Mouse (Mus musculus) kidney, postnatal 4 days (tissue): ENCODE measurements at regions not wholly inside any gene's neighbourhood (a gene's known extent, or its start where the extent isn't known, plus 50 kb on each side); places are given as distances from the start of the nearest gene placed in this dataset.

Experiments used
- DNase-seq, 2 experiments: peaks; one replicate each; pipeline ENCODE4 v3.0.0; 2021; ENCODE audit warnings: mixed read lengths in 2 of 2

DNA sequence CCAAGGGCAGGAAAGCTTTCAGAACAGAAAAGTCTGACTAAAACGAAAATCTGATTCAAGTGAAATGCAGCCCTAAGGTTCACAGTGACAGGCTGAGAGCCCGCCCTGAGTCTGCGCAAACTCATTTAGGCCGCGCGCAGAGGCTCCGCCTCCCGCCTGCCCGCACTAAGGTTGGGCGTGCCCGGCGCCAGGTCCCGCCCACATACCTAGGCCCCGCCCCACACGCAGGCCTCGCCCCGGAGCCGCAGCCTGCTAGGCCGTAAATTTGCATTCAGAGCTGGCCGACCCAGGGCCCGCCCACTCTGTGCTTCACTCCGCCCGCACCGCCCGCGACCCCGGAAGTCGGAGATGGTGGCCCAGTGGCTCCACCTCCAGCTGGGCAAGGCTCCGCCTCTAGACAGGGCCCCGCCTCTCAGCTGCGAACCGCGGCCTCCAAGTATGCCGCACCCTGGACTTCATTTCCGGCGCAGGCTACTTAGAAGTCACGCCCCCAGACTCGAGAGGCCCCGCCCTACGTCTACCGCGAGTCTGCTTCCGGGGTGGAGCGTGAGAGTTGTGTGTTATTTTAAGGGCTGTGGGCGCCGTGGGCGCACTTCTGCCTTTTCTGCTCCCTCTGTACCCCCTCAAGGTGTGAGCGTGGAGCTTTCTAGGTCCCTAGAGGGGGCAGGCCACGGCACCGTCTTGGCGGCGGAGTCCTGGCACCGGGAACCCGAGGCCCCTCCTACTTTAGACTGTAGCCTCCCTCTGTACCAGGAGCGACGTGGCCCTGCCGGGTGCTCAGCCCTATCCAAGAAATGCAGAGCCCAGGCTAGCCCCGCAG lies 52.3 kb upstream of the Wnt7b start:
- peak; percentile 100 for DNase-seq

DNA sequence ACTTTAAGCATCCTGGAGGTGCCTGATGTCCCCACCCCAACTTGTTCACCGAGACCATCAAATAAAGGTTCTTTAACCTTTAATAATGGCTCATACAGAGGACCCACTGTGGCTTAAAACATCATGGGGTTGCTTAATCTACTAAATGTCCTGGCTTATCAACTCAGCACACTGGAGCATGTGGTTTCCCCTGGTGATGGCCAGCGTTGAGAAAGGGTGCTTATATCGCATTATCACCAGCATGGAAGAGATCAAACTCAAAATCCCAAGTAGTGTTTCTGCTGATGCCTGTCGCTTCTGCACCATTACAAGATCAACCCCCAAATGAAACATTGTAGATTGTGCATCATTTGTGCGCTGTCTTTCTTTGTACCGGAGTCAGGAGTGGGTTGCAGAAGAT lies 53.2 kb upstream of the Wnt7b start:
- no peak for DNase-seq

DNA sequence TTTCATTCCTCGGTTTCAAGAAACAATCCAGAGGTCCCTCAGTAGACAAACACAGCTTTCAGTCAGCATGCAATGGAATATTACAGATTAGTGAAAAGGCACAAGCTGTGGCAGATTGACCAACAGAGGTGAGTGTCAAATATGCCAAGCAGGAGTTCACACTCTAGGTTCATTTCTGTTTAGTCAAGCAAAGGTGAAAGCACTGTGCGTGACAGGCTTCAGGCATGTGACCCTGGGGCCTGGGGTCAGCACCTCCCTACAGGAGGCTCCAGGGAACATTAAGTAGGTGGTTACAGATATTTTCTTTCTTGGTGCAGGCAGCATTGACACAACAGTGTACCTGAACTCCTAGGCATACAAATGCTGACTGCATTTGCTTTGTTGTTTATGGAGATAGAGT lies 57.3 kb upstream of the Wnt7b start:
- no peak for DNase-seq

DNA sequence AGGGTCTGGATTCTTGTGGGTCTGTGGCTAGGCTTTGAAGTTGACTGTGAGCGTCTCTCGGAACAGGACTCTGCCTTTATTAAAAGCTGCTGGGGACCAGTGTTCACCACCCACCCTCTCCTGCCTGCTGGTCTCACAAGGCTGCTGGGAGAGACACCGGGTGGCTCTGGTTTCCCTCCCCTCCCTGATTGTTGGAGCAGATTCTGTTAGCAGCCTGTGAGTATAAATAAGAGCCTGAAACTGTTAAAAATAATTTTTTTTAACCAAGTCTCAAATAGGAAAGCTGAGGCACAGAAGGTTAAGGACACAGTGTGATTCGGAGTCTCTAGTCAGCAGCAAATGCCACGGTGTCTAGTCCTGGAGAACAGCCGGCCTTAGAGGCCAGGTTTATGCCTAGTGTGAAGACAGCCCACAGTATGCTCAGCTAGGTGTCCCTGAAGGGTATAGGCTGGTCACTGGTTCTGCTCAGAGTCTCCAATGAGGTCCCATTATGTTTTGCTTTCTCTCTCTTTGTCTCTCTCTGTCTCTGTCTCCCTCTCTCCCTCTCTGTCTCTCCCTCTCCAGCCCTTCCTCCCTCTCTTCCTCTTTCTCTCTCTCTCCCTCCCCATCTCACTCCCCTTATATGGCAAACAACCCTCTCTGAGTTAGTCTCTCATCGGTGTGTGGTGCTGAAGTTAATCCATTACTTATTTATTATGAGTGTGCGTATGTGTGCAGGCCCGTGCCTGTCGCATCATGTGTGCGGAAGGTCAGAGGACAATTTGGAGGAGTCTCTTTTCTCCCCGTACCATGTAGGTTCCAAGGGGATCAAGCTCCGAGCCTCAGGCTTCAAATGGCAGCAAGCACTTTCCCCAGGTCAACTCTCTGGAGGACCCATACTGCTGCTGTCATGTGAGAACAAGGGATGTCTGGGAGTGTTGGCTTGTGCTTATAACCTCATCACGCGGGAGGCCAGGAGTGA lies 59.1 kb upstream of the Wnt7b start:
- DNase-seq, result no peak

DNA sequence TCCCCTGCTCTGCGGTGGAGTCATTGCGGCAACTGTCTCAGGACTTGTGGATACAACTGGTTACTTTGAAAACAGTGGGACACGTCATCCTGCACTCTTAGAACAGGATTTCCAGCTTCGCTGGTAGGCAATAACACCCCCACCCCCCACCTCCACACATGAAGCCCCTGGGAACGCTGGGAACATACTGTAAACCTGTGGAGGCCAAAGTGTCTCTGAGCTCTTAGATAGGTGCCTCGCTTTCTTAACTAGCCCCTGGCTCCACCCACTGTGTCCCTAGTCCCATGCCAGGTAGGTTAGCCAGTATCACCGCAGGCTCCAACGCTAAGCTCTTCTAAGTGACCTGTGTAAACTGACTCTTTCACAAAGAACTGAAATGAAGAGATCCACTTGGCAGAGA lies 63.1 kb upstream of the Wnt7b start:
- DNase-seq, result peak in 1 of 2 experiments; percentile 49

DNA sequence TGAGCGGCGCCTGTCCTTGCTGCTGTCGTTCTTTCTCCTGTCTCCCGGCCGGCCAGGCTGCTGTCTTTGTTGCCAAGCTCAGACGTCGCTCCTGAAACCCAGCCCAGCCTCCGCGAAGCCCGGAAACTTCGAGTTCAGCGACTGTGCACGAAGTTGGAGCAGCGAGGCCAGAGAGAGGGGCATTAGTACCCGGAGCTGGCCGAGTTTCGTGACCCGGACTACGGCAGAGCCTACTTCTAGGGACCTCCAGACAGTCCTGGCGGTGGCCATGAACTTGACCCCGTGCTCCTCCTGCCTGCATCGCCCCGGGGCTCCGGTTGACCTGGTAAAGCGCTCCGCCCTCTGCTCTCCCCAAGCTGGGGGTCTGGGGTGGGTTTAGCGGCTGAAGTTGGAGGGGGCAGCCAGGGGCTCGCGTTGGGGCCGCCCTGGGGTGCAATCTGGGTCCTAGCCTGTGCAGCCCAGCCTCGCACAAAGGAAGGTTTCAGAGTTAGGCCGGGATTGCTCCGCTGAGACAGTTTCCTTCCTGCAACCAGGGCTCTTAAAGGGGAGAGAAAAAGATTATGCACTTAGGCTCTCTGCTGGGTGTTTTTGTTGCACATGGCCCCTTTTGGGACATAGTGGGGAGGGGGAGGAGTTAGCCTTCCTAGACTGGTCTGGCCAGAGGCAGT lies 63.8 kb upstream of the Wnt7b start:
- peak; percentile 81 to 87 for DNase-seq

DNA sequence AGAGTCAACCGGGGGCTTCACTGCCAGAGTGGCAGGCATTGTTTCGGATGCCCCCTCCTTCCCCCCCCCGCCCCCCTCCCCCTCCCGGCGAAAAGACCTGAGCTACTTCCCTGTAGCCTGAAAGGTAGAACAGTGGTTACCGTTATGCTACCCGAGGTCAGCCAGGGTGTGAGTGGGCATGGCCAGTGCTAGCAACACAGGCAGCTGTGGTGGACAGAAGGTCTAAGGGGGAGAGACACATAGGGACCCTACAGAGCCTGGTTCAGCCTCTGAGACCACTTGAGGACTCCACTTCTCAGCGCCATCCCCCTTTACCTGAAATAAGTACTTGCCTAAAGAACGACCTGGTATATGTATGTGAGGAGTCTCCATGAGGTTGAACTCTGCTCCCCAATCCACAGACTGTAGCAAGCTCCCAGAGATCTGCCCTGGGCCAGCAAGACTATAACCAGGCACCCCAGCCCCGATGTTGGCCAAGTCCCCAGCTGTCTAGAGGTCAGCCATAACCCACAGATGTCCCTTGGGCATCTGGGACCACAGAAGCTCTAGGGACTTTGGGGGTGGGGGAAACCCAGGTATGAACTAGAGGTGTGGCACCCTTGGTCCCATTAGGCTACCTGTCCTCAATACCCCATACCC lies 64.5 kb upstream of the Wnt7b start:
- no peak for DNase-seq

DNA sequence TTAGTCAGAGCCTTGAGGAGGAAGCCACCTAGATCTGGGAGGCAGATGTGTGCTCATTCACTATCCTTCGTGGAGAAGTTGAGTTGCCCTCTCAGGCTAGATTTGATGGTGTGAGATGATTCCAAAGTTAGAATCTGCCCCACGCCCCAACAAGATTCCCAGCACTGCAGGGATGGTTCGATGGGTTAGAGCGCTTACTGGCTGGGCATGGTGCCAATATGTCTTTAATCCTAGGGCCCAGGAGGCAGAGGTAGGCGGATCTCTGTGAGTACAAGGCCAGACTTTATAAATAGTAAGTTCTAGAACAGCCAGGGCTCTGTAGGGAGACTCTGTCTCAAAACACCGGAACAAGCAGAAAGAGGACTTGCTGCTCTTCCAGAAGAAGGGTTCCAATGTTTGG lies 65.3 kb upstream of the Wnt7b start:
- DNase-seq, result no peak

DNA sequence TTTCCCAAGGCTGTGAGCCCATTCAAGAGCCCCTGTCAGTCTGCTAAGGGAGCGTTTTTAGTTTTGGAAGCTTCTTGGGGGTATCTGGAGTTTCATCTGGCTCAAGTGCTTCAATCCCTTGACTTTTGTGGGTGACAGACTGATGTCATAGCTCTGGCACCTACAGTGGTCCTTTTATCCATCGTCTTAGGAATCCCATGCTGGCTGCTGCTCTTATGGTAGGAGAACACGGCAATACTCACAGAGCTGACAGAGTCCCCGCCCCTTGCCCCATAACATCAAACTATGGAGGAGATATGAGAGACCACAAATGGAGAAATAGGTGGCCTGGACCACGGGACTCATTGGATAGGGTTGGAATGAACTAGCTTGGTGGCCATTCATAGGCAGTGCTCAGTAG lies 68.0 kb upstream of the Wnt7b start:
- DNase-seq, result no peak

DNA sequence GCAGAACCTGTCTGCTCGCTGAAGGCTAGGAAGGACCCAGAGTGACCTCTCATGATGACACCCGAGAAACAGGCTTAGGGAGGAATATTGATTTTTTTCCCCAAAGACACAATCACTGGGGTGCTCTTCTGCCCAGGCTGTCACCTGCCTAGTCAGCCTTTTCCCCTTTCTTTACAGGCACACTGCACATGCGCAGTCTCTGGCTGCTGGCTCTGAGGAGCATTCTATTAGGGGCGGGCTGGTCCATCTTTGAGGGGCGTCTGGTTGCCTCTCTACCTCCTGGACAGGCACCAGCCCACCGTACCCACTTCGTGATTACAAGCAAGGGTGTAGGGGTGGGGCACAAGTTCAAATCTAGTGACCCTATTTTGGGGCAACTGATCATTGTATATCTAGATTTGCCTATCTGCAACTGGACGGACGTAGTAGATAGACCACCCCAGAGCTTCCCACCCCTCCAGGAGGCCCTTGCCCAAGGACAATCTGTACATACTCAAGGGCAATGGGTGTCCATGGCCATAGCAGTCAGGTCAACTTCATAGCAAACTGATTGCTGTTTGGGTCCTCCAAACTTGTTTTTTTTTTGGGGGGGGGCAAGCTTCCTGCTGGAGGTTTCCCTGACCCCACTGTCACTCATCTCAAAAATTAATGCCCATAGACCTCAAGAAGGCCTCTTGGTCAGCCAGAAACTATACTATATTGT lies 69.6 kb upstream of the Wnt7b start:
- DNase-seq, result no peak

DNA sequence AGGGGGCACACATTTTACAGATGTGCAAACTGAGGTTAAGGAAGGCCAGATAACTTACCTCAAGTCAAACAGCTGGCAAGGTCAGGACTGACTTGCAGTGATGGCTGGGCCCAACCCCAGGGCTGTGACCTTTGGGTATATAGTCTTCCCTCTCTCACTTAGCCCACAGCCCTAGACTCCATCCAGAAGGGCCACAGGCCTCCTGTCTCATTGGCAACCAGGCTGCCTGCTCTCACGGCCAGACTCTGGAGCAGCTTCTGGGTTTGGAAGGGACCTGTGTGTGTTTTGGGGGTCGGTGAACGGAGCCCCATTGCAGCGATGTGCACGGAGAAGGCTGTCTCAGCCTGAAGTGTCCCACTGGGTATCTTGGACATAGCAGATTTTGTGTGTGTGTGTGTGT lies 70.2 kb upstream of the Wnt7b start:
- no peak for DNase-seq

DNA sequence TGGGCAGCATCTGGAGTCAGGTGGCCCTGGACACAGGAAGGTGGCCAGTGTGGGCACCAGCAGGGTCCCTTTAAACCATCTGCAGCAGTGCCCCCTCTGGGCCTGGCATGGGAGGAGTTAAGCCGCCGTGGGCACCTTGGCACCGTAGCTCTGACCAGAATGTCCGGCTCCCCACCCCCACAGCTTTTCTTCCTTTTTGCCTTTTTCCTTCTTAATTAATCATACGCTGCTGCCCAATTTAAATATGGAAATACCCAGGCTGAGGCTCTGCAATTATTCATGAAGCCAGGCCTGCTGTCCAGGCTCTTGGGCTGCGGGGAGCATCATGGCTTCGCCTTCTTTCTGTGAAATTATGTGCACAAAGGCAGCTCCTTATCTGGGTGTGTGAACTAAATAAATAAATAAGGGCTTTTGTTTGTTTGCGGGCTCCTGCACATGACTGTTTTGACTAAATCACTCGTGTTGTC lies 70.6 kb upstream of the Wnt7b start:
- peak; percentile 45 to 72 for DNase-seq

DNA sequence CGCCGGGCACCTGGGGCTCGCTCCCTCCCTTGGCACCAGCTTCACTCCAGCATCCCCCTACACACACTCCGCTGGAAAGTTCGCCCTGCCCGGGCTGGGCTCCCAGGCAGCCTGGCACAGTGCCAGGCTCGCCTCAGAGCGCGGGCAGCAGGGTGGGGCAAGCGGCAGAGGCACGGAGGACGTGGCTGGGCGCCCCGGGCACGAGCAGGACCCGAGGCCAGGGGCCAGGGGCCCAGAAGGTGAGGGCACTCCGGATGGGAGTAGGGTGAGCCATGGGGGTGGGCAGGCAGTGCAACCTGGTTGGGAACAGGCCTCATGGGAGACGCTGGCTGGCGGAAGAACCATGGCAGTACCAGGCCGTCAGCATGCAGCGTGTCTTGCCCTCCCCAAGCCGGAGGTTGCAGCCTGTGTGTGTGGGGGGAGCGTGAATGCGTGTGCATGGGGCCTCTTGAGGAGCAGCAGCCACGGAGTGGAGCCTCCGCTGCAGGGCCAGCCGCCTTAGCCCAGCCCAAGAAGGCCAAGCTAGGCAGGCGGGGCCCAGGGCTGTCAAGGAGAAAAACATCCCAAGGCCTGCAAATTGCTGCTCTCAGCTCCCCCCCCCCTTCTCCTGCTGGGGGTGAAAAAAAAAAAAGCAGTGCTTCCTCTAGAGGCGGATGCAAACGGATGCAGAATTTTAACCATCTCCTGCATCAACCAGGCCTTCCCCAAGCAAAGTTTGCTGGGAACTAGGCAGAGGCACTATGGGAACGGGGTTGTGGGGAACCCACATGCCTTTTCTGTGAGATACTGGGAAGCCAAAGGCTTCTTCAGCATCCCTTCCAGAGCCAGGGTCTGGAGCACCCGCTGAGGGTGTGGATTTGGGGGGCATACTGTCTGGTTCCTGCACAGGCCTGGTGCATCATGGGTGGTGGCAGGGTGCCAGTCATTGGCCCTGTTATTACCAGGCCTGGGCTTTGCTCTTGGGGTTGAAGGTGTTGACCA lies 71.4 kb upstream of the Wnt7b start:
- peak; percentile 88 to 94 for DNase-seq

DNA sequence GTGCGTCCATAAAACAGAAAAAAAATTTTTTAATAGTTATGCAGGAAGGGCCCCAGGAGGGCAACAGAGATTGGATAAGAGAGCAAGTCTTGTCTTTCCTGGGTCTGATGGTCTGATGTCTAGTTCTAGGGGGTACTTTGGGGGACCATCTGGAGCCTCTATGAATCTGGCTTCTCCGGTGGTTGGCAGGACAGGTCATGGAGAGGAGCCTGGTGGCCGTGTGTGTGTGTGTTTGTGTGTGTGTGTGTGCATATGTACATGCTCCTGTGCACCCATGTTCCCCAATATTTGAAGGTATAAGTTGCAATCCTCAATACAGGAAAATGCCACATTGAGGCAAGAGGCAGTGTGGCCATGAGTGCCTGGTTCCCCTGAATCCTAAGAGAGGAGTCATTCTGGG lies 72.5 kb upstream of the Wnt7b start:
- DNase-seq, result no peak

DNA sequence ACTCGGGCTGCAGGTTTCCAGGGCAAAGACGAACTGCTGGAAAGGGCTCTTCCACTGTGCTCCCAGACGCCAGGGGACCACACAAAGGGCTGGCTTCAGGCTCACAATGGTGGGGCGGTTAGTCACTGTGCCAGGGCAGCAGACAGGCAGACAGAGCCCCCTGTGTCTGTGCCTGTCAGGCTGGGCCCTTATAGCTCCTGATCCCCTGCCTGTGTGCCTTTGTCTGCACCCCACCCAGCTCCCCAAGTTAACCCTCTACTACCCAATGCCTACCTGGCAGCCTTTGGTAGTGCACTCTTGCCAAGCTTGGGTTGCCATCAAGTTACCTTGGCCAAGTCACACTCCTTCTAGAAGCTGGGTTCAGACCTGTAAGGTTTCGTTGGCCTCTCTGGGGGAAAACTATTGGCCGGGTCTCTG lies 73.5 kb upstream of the Wnt7b start:
- DNase-seq, result peak in 1 of 2 experiments; percentile 37

DNA sequence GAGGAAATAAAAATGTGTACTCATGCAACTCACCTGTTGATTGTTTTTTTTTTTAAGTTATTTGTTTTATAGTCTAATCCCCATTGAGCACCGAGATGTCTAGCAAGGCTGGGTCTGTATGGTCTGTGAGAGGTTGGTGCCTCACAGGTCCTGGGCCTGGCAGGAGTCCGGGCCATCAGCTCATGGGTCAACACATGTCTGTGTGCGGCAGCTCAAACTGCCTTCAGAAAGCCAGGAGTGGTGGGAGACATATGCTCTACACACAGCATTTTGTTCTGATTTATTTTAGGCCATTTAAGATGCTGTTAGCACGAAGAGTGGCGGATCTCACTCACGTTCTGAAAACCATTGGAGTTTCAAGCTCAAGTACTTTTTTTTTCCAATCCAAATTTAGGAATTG lies 74.6 kb upstream of the Wnt7b start:
- peak in 1 of 2 experiments; percentile 15 for DNase-seq

DNA sequence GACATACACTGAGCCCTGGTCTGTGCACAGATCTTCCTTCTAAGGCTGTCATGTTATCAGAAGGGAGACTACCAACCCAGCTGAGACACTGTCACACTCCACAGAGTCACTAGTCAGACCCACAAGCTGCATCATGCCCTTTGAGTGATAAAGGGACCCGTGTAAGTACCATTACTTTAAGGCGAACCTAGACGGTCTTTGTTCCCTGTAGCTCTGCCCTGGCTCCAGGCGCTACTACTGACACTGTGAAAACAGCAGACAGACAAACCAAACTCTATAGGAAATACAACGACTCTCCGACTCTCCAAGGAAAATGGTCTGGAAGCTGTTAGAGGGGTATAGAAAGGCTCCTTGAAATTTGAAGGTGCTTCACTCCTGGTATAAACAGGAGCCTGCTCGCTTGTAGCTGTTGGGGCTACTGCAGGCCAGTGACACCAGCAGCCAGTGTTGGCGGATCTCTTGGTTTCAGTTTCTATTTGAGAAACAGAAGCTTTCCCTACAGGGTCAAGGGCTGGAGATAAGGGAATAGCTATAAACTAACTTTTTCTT lies 75.2 kb upstream of the Wnt7b start:
- DNase-seq, result peak in 1 of 2 experiments; percentile 33

DNA sequence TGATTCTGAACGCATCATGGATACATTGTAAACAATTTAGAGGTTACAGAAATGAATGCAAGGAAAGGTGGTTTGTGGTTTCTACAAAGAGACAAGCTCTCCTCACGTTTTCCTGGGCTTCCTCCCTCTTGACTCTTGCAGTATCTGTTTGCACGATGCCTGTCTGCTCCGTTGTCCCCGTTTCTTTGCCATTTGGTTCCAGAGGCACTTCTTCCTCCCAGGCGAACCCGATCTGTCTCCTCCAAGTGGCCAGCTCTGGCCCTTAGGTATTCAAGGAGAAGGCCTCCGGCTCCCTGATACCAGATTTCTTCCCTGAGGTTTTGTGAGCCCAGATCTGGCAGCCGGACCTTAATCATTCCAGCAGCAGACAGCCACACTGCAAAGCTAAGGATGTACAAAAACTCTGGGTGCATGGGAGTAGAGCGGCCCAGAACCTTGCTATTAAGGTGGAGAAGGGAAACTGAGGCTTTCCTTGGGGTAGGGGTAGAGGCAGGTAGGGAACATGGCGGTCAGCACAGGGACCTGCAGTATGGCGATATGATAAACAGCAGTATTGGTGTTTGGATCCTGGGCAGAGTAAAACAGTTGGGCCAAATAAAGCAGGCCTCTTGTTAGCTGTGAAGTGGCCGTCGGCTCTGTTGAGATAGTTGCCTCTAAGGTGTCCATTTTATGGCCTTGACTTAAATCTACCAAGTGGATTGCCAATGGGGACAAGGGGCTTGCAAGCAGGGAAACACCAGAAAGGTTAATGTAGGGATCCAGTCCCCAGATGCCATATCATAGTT lies 76.0 kb upstream of the Wnt7b start:
- no peak for DNase-seq
